Mouse (Mus musculus) B cell, adult 62 days (primary cell): ENCODE results near the gene Olfr347. TPM values are rescaled to one million over a fixed set of nuclear protein-coding genes. Genes with fewer than 3 reads are reported as not detected.

ENCODE experiments used
- total RNA-seq: library from RNA; stranded (reverse); gene quantifications from 4 replicates; pipeline ENCODE4 v1.2.4, GENCODE M21; 2023

Olfr347 gene
- not detected in 4 replicates for total RNA-seq

DNA sequence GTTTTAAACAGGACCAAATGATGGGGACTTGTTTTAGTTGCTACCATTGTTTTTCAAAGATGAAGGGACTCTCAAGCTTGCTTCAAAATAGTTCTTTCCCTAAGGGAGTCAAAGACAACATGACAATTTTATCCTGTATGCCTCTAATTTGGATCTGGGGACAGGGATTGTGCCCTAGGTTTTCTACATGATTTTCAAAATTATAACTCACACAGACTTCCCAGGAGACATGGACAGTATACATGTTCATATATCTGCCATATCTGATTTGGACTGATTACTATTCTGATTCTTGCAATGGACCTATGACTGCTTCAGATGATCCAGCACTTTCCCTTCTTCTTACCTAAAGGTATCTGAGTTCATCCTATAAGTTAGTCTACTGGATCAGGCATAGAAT, at the start of gene Olfr347:
Olfr347 (plus strand) TSS at position 301 of the 400 bp plus-strand sequence.

DNA sequence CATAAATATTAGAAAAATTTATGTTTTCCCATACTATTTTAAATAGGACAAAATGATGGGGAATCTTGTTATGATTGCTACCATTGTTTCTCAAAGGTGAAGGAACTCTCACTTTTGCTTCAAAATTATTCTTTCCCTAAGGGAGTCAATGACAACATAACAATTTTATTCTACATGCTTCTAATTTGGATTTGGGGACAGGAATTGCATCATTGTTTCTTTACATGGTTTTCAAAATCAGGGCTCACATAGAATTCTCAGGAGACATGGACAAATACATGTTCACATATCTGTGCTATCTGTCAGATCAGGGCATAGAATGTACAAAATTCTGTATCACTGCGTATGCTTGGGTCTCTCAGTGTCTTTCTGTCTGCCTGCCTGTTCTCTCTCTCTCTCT, 46.2 kb upstream of the Olfr347 start, which contains the start of gene Olfr346:
Olfr346 (plus strand) TSS at position 301 of the 400 bp plus-strand sequence.

DNA sequence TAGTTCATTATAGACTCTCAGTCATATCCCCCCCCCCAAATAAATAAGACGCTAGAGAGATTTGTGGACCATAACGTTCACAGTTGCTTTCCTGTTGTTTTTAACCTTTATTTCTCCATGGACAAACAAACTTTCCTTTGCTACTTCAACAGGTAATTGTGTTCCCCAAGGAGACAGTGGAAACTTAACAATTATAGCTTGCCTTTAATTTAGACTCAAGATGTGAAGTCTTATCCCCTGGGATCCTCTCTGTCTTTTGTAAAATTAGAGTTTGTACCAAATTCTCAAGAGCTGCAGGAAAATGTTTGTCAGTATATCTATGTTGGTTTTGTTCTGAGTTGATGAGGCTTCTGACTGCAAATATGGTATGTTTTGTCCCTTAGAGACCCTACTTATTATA, 52.3 kb downstream of the Olfr347 start, which contains the start of gene Olfr348:
Olfr348 (plus strand) TSS at position 301 of the 400 bp plus-strand sequence.

Other genes with a start within 250 kb of the Olfr347 start
- gene Olfr341, start 249.4 kb upstream of the Olfr347 start, total RNA-seq = not detected in 4 replicates
- not detected in 4 replicates for gene Olfr342, start 206.9 kb upstream of the Olfr347 start, total RNA-seq
- gene Olfr344, start 165.2 kb upstream of the Olfr347 start, total RNA-seq = not detected in 4 replicates
- gene Olfr345, start 91.9 kb upstream of the Olfr347 start, total RNA-seq = not detected in 4 replicates
- not detected in 4 replicates for gene Olfr346, start 46.1 kb upstream of the Olfr347 start, total RNA-seq
- gene Olfr348, start 52.4 kb downstream of the Olfr347 start, total RNA-seq = not detected in 4 replicates
- not detected in 4 replicates for gene Olfr50, start 58.6 kb downstream of the Olfr347 start, total RNA-seq
- gene Olfr3, start 85.1 kb downstream of the Olfr347 start, total RNA-seq = not detected in 4 replicates
- not detected in 4 replicates for gene Olfr350, start 114.4 kb downstream of the Olfr347 start, total RNA-seq
- not detected in 4 replicates for gene Olfr351, start 130.8 kb downstream of the Olfr347 start, total RNA-seq
- not detected in 4 replicates for gene Olfr352, start 136.6 kb downstream of the Olfr347 start, total RNA-seq
- not detected in 4 replicates for gene Olfr353, start 161.0 kb downstream of the Olfr347 start, total RNA-seq
- not detected in 4 replicates for gene Olfr354, start 173.8 kb downstream of the Olfr347 start, total RNA-seq
- gene Olfr355, start 197.0 kb downstream of the Olfr347 start, total RNA-seq = not detected in 4 replicates
- gene Olfr356, start 205.2 kb downstream of the Olfr347 start, total RNA-seq = not detected in 4 replicates